Mouse (Mus musculus): ENCODE measurements at regions not wholly inside any gene's neighbourhood (a gene's known extent, or its start where the extent isn't known, plus 50 kb on each side); places are given as distances from the start of the nearest gene placed in this dataset.

GRCm38 (mm10) chr5:149906927-149907326 lies 111.5 kb upstream of the Rxfp2 start:
- in situ Hi-C loops (cut with MboI, MseI), result no loop called here

GRCm38 (mm10) chr5:149908376-149909078 lies 109.9 kb upstream of the Rxfp2 start:
- in situ Hi-C loops (cut with MboI, MseI), result no loop called here

- in situ Hi-C loops (cut with MboI, MseI), result no loop called here
These were observed 109.3 kb upstream of the Rxfp2 start for GRCm38 (mm10) chr5:149909108-149909739.

- in situ Hi-C loops (cut with MboI, MseI), result loop anchor here in 1 of 2 experiments (5.0 kb wide), 1 partner anchor 43 kb away; no protein-coding TSS in a partner anchor
These were observed 108.5 kb upstream of the Rxfp2 start for GRCm38 (mm10) chr5:149909971-149910370.

- in situ Hi-C loops (cut with MboI, MseI), result loop anchor here in 1 of 2 experiments (5.0 kb wide), 1 partner anchor 45 kb away; no protein-coding TSS in a partner anchor
These were observed 106.5 kb upstream of the Rxfp2 start for GRCm38 (mm10) chr5:149911968-149912367.

DNA sequence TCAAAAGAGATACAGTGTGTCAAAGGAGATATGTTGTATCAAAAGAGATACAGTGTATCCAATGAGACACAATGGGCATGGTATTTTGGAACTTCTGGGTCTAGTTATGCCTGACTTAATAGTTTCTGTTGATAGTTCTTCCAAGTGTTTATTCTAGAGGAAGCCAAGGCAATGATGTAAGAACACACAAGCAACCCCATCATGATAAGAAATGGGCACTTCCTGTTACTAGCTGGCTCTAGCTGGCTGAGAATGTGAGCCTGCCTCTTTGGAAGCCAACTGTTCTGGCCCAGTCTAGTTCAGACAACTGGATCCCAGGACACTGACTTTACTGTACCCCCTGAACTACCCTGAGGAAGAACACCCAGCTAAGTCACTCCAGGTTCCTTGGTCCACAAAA lies 102.7 kb upstream of the Rxfp2 start:
- in situ Hi-C loops (cut with MboI, MseI), result no loop called here

DNA sequence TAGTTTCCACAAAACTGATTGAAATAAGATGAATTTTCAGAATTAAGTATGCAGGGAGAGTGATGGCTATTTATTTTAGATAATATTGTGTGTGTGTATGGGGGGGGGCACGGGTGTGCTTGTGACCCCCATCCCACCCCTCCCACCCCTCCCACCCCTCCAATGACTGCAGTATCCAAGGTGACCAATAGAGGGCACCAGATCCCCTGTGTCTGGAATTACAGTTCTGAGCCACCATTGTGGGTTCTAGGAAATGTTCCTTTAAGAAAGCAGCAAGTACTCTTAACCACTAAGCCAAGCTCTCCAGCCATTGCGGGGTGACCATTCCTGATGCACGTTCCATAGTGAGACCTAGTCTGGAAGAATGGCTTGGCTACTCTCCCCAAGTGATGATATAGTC lies 101.1 kb upstream of the Rxfp2 start:
- in situ Hi-C loops (cut with MboI, MseI), result no loop called here

DNA sequence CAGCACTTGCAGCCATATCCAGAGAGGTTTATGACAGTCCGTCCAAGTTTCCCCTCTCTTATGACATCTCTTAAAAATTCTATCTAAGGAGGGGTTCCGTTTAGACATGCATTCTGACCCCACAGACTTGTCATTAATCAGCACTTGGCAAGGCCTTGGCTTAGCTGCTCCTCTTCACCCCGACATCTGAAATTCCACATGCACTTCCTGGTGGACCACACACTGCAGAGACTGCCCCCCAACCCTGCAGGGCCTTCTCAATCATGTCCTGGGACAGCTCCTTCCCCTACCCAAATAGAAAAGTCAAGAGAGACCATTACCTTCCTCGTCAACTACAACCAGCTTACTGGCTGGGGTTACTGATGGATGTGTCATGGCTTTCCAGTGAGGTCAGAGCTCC lies 99.4 kb upstream of the Rxfp2 start:
- in situ Hi-C loops (cut with MboI, MseI), result no loop called here

- in situ Hi-C loops (cut with MboI, MseI), result no loop called here
These were observed 98.1 kb upstream of the Rxfp2 start for GRCm38 (mm10) chr5:149920326-149920725.

GRCm38 (mm10) chr5:149924501-149924900 lies 94.0 kb upstream of the Rxfp2 start:
- in situ Hi-C loops (cut with MboI, MseI), result no loop called here

GRCm38 (mm10) chr5:149926786-149927185 lies 91.7 kb upstream of the Rxfp2 start:
- in situ Hi-C loops (cut with MboI, MseI), result no loop called here

GRCm38 (mm10) chr5:149931574-149932161 lies 86.8 kb upstream of the Rxfp2 start:
- in situ Hi-C loops (cut with MboI, MseI), result no loop called here

- in situ Hi-C loops (cut with MboI, MseI), result no loop called here
These were observed 86.3 kb upstream of the Rxfp2 start for GRCm38 (mm10) chr5:149932220-149932619.

DNA sequence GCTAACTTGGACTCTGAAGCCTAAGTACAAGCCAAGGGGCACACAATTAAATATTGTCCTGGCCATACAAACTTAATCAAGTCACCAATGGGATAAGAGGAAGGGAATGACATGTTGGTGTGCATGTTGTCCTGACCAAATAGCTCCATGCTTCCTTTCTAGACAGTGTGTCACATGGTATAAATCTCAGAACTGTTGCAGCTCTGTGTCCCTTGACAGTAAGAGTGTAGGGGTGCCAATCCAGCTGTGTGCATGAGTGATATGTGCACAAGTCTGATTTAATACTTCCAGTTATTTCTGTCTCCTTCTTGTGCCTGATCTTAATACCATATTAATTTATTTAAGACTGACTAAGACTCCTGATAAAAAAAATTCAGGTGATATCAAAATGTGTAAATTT lies 72.8 kb upstream of the Rxfp2 start:
- in situ Hi-C loops (cut with MboI, MseI), result no loop called here

- in situ Hi-C loops (cut with MboI, MseI), result no loop called here
These were observed 71.0 kb upstream of the Rxfp2 start for GRCm38 (mm10) chr5:149947491-149947890.

DNA sequence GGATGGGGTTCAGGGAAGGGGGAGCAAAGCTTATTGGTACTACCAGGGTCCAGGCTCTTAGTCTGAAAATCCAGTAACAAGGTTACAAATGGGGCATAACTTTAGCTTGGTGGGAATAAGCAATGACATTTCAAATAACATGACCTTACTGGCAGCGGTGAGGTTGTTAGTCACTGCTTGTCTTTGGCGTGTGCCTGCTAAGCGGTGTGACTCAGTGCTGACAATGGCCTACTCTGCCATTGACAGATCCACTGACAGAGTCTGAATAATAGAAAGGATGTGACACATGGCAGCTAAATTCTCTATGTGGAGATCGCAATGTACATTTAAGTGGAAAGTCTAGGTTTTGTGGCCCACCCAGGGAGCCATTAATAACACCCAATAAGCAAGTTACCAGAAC lies 61.5 kb upstream of the Rxfp2 start:
- in situ Hi-C loops (cut with MboI, MseI), result loop anchor here in 1 of 2 experiments (10.0 kb wide), 1 partner anchor 1252 kb away; no protein-coding TSS in a partner anchor

DNA sequence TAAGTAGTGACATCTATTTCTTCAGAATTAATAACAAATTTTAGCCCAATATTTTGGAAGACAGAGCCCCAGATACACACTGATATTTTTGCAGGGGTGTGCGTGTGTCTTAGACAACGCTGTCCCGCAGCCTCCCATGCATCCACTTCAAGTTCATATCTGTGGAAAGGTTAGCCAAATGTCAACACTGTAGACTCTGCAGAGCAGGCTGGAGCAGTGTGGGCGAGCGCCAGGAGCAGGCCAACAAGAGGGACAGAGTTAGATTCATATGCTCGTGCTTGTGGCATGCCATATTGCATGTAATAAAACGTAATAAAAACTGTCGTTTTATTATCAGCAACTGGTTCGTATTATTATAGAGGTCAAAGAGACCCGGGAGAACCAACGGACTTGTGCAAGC lies 57.3 kb upstream of the Rxfp2 start:
- in situ Hi-C loops (cut with MboI, MseI), result no loop called here

DNA sequence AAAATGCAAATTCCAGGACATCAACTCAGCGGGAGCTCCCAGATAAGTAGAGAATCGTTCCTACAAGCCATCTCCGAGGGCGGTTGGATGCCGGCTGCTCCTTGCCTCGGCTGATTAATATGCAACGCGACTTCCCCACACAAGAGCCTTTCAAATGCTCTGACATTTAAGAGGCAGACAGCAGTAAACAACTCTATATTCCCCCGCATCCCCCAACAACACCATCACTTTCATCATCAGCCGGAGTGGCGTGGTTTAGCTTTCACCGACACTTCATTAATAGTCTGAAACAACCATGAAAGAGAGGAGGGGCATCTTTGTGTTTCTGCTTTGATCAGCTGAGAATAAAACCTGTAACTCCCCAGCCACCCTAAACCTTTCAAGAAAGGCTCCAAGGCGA lies 53.7 kb upstream of the Rxfp2 start:
- in situ Hi-C loops (cut with MboI, MseI), result no loop called here
